Mouse (Mus musculus) ES-Bruce4 (cell line): ENCODE results near the gene Ccdc157. TPM values are rescaled to one million over a fixed set of nuclear protein-coding genes. Genes with fewer than 3 reads are reported as not detected.
"Not testable (repeated sequence)": the region's sequence is repeated elsewhere in the genome, so short reads cannot be mapped to it uniquely, and the experiment has no call there.

Source experiments
- H3K27ac ChIP-seq: 2 replicates; pipeline ENCODE4 v1.5.1; 2012; ENCODE audit warnings: low read length, inconsistent platforms; ENCODE audit not compliant: insufficient read depth
- H3K27me3 ChIP-seq: 2 replicates; pipeline ENCODE4 v1.6.1; 2012; ENCODE audit warnings: mild to moderate bottlenecking, low read length, inconsistent platforms; ENCODE audit not compliant: control insufficient read depth, poor library complexity, insufficient read depth, severe bottlenecking
- H3K36me3 ChIP-seq: 2 replicates; pipeline ENCODE4 v1.6.1; 2012; ENCODE audit warnings: inconsistent platforms, mild to moderate bottlenecking, low read length, moderate library complexity; ENCODE audit not compliant: control insufficient read depth, poor library complexity, insufficient read depth, severe bottlenecking
- H3K4me1 ChIP-seq: one replicate; pipeline ENCODE4 v1.8.1; 2011; ENCODE audit warnings: low read length; ENCODE audit not compliant: control insufficient read depth, insufficient read depth
- H3K4me3 ChIP-seq: 2 replicates; pipeline ENCODE4 v1.5.1; 2011; ENCODE audit warnings: low read depth, mild to moderate bottlenecking, low read length
- H3K9ac ChIP-seq: 2 replicates; pipeline ENCODE4 v1.6.1; 2012; ENCODE audit warnings: low read depth, mild to moderate bottlenecking, inconsistent platforms; ENCODE audit not compliant: poor library complexity, severe bottlenecking
- H3K9me3 ChIP-seq: replicated peaks from 2 replicates; pipeline ENCODE4 v1.6.1; 2012; ENCODE audit warnings: mild to moderate bottlenecking, low read length, inconsistent platforms; ENCODE audit not compliant: control insufficient read depth, poor library complexity, insufficient read depth, severe bottlenecking
- CTCF ChIP-seq: IDR thresholded peaks from one replicate; pipeline ENCODE4 v1.8.1; 2011; ENCODE audit warnings: low read depth, low read length
- EP300 ChIP-seq: IDR thresholded peaks from 2 replicates; pipeline ENCODE4 v1.6.1; 2011; ENCODE audit warnings: low read depth, low read length; ENCODE audit not compliant: insufficient read depth
- POLR2A ChIP-seq: IDR thresholded peaks from one replicate; pipeline ENCODE4 v1.8.1; 2011; ENCODE audit warnings: low read length; ENCODE audit not compliant: insufficient read depth
- polyA plus RNA-seq: library from polyadenylated mRNA; stranded (reverse); fragments of >200 nt; gene quantifications from 2 replicates; pipeline ENCODE4 v1.2.4, GENCODE M21; 2011; ENCODE audit warnings: low read depth; ENCODE audit not compliant: missing spikeins, insufficient read depth, insufficient read length

Gene Ccdc157
- polyA plus RNA-seq, 1 experiment = 3.7 TPM

- Histone ChIP-seq H3K4me1 (no peaks in the 10 kb centered on the region), H3K9me3 (no peaks in the 10 kb centered on the region), H3K4me3 (no peak overlapping the region), H3K36me3 (no peaks in the 10 kb centered on the region), H3K27ac (no peak overlapping the region), H3K9ac (no peak overlapping the region), H3K27me3 (no peaks in the 10 kb centered on the region)
- TF ChIP-seq CTCF (no peak), POLR2A (no peak), EP300 (no peak)
Observed at GRCm38 (mm10) chr11:4141505-4141904, 18.6 kb downstream of the Ccdc157 start.

GRCm38 (mm10) chr11:4138964-4139363 is 21.1 kb downstream of the Ccdc157 start:
- H3K4me1 ChIP-seq = no peaks in the 10 kb centered on the region
- H3K27me3 ChIP-seq = no peaks in the 10 kb centered on the region
- no peak overlapping the region for H3K4me3 ChIP-seq
- no peaks in the 10 kb centered on the region for H3K9me3 ChIP-seq
- no peak overlapping the region for H3K9ac ChIP-seq
- H3K27ac ChIP-seq = no peak overlapping the region
- no peaks in the 10 kb centered on the region for H3K36me3 ChIP-seq
- TF ChIP-seq CTCF (no peak), POLR2A (no peak), EP300 (no peak)

- TF ChIP-seq CTCF (peak; percentile 44), EP300 (no peak)
- H3K36me3 ChIP-seq = no peaks in the 10 kb centered on the region
- no peak within 1 kb of the TSS for H3K27ac ChIP-seq
- H3K9ac ChIP-seq = peak within 1 kb of the TSS; percentile 78
- H3K9me3 ChIP-seq = no peaks in the 10 kb centered on the region
- H3K4me3 ChIP-seq = peak within 1 kb of the TSS; percentile 91
- no peaks in the 10 kb centered on the region for H3K27me3 ChIP-seq
- H3K4me1 ChIP-seq = peaks cover 2% of the 10 kb centered on the region
Observed at GRCm38 (mm10) chr11:4134986-4135935, 24.8 kb downstream of the Ccdc157 start, which contains the start of gene Rnf215. Rnf215 (plus strand) TSS chr11:4135202.

DNA sequence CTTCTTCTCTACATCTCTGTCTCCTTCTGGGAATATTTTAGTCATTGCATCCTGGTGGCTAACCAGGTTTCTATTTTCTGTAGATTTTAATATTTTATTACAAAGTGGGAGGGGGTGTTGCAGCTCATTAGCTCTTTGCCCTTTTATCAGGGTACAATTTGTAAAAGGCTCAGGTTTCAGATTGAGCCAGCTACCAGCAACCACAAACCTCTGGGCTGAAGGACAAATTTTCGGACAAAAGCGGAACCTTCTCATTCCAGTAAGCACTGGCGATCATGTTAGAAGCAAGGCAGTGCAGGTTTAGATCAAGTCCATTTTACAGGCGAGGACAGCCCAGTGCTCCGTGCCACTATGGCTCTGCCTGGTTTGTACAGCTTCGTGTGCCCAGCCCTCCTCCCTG is 25.7 kb downstream of the Ccdc157 start:
- no peak overlapping the region for H3K9ac ChIP-seq
- no peak overlapping the region for H3K4me3 ChIP-seq

DNA sequence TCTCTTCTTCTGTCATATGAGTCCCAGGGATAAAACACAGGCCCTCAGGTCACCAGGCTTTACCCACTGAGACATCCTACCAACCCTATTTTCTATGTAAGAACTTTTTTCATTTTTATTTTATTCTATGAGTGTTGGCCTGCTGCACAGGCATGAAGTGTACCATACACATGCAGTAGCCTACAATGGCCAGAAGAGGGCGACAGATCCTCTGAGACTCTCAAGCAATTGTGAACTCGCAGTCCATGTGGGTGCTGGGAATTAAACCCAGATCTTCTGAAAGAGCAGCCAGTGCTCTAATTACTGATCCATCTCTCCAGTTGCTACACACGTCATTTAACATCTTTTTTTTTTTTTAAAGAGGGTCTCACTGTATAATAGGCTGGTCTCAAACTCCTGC is 26.6 kb downstream of the Ccdc157 start:
- H3K9ac ChIP-seq = no peak overlapping the region
- H3K36me3 ChIP-seq = no peaks in the 10 kb centered on the region
- no peaks in the 10 kb centered on the region for H3K27me3 ChIP-seq
- H3K27ac ChIP-seq = no peak overlapping the region
- TF ChIP-seq CTCF (peak; percentile 79), POLR2A (no peak)
- H3K4me1 ChIP-seq = peaks cover 2% of the 10 kb centered on the region
- H3K4me3 ChIP-seq = no peak overlapping the region
- no peaks in the 10 kb centered on the region for H3K9me3 ChIP-seq

More for the DNA sequence above, 25.7 kb downstream of the Ccdc157 start:
- Histone ChIP-seq H3K9me3 (no peaks in the 10 kb centered on the region), H3K27ac (no peak overlapping the region), H3K27me3 (no peaks in the 10 kb centered on the region), H3K36me3 (no peaks in the 10 kb centered on the region), H3K4me1 (peaks cover 2% of the 10 kb centered on the region)
- TF ChIP-seq POLR2A = no peak
- TF ChIP-seq CTCF = no peak
- TF ChIP-seq EP300 = no peak

DNA sequence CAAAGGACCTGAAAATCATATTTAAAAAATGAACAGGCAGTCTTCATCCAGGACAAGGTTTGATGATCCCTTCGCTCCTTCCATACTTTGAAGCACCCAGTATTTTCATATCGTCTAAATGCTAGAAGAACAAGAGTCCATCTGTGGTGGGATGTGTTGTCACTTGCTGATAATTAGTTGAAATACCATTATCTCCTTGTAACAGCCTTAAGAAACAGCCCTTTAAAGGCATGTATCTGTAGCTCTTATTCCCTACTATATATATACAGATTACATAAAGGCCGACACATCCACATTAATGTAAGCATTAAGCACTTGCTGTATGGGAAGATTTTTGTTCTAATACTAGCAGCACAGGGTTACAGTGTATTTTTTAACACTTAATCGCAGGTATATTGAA is 31.6 kb downstream of the Ccdc157 start:
- H3K9me3 ChIP-seq, H3K27me3 ChIP-seq, H3K4me1 ChIP-seq, H3K27ac ChIP-seq, H3K9ac ChIP-seq, H3K36me3 ChIP-seq, H3K4me3 ChIP-seq: not testable (repeated sequence)
